Mouse (Mus musculus) heart, embryonic 14.5 days (tissue): Measurements from ENCODE around the gene Pbx2. TPM values are rescaled to one million over a fixed set of nuclear protein-coding genes. Genes with fewer than 3 reads are reported as not detected.

Experiments used
- polyA plus RNA-seq: library from polyadenylated mRNA; unstranded; fragments of >200 nt; fragmentation: Nextera tagmentation; extraction: Ambion mirVana; gene quantifications from 2 replicates; pipeline ENCODE4 v1.2.1, GENCODE M21; 2014

Gene Pbx2
- polyA plus RNA-seq, 1 experiment from 2014 or later = 7.9 TPM

Other genes with a start within 250 kb of the Pbx2 start
- not detected in 2 replicates for gene Btnl2, start 236.4 kb upstream of the Pbx2 start, polyA plus RNA-seq
- not detected in 2 replicates for gene Btnl1, start 214.1 kb upstream of the Pbx2 start, polyA plus RNA-seq
- gene BC051142, start 192.4 kb upstream of the Pbx2 start, polyA plus RNA-seq = not detected in 2 replicates
- gene Btnl4, start 113.9 kb upstream of the Pbx2 start, polyA plus RNA-seq = not detected in 2 replicates
- not detected in 2 replicates for gene Btnl6, start 73.9 kb upstream of the Pbx2 start, polyA plus RNA-seq
- 9.8 and 11.4 TPM in 2 replicates for gene Notch4, start 27.0 kb upstream of the Pbx2 start, polyA plus RNA-seq
- gene Gpsm3, start 1.5 kb upstream of the Pbx2 start, polyA plus RNA-seq = 6.1 and 7.5 TPM in 2 replicates
- 1.2 and 1.8 TPM in 2 replicates for gene Ager, start 6.6 kb downstream of the Pbx2 start, polyA plus RNA-seq
- gene Rnf5, start 12.4 kb downstream of the Pbx2 start, polyA plus RNA-seq = 87.0 and 90.9 TPM in 2 replicates
- gene Agpat1, start 13.0 kb downstream of the Pbx2 start, polyA plus RNA-seq = 26.1 and 54.4 TPM in 2 replicates
- gene Egfl8, start 24.7 kb downstream of the Pbx2 start, polyA plus RNA-seq = 0.46 and 0.55 TPM in 2 replicates
- gene Ppt2, start 37.2 kb downstream of the Pbx2 start, polyA plus RNA-seq = 30.4 and 33.3 TPM in 2 replicates
- 0.27 and 0.39 TPM in 2 replicates for gene Prrt1, start 38.3 kb downstream of the Pbx2 start, polyA plus RNA-seq
- gene Fkbpl, start 53.5 kb downstream of the Pbx2 start, polyA plus RNA-seq = 7.3 and 8.9 TPM in 2 replicates
- gene Atf6b, start 55.9 kb downstream of the Pbx2 start, polyA plus RNA-seq = 28.7 and 34.3 TPM in 2 replicates
- 2.7 and 3.0 TPM in 2 replicates for gene Tnxb, start 79.3 kb downstream of the Pbx2 start, polyA plus RNA-seq
- gene C4b, start 152.6 kb downstream of the Pbx2 start, polyA plus RNA-seq = 0.13 and 0.23 TPM in 2 replicates
- gene Cyp21a1, start 213.3 kb downstream of the Pbx2 start, polyA plus RNA-seq = not detected in 2 replicates
- 17.1 and 18.4 TPM in 2 replicates for gene Stk19, start 245.7 kb downstream of the Pbx2 start, polyA plus RNA-seq
- 26.6 and 33.1 TPM in 2 replicates for gene Dxo, start 245.8 kb downstream of the Pbx2 start, polyA plus RNA-seq